Mouse (Mus musculus) neural tube, embryonic 10.5 days (tissue): ENCODE data around the gene Gm21488.
"Not testable (repeated sequence)": the region's sequence is repeated elsewhere in the genome, so short reads cannot be mapped to it uniquely, and the experiment has no call there.

ENCODE experiments used
- DNase-seq: peaks from one replicate; pipeline ENCODE4 v3.0.0-alpha.2; 2017; ENCODE audit warnings: low spot score; ENCODE audit errors: extremely low spot score

The Gm21488 gene

GRCm38 (mm10) chrY:27521820-27522219, at the start of gene Gm21488:
Gene Gm21488, minus strand, starts transcription at chrY:27521920.
- not testable (repeated sequence) for DNase-seq
